Mouse (Mus musculus) heart, embryonic 16.5 days (tissue): Measurements from ENCODE around the gene Wnt10b. TPM values are rescaled to one million over a fixed set of nuclear protein-coding genes. Genes with fewer than 3 reads are reported as not detected.

ENCODE experiments used
- ATAC-seq: fragments of 200-750 bp; cut with Nextera tagmentation; replicated peaks from 2 replicates; pipeline ENCODE4 v1.8.0; 2017; ENCODE audit warnings: moderate number of reproducible peaks; ENCODE audit not compliant: insufficient read depth, low FRiP score; ENCODE audit errors: extremely low read depth
- H3K27ac ChIP-seq: fragments of 300-500 bp; sonication (generic); 2 replicates; pipeline ENCODE4 v1.5.1; 2014; ENCODE audit warnings: mild to moderate bottlenecking, low read length, control low read depth, moderate library complexity
- H3K27me3 ChIP-seq: fragments of 300-500 bp; sonication (generic); 2 replicates; pipeline ENCODE4 v1.6.1; 2014; ENCODE audit warnings: low read length, mixed read lengths; ENCODE audit not compliant: control insufficient read depth, insufficient read depth
- H3K36me3 ChIP-seq: fragments of 300-500 bp; sonication (generic); 2 replicates; pipeline ENCODE4 v1.6.1; 2014; ENCODE audit not compliant: control insufficient read depth, insufficient read depth
- H3K4me1 ChIP-seq: fragments of 300-500 bp; sonication (generic); 2 replicates; pipeline ENCODE4 v1.6.1; 2014; ENCODE audit warnings: low read length, mixed read lengths; ENCODE audit not compliant: control insufficient read depth, insufficient read depth
- H3K4me2 ChIP-seq: fragments of 300-500 bp; sonication (generic); 2 replicates; pipeline ENCODE4 v1.6.1; 2014; ENCODE audit warnings: low read depth, mild to moderate bottlenecking, control low read depth, low read length
- H3K4me3 ChIP-seq: fragments of 300-500 bp; sonication (generic); 2 replicates; pipeline ENCODE4 v1.5.1; 2014; ENCODE audit warnings: mild to moderate bottlenecking, control low read depth, low read length
- H3K9ac ChIP-seq: fragments of 300-500 bp; sonication (generic); 2 replicates; pipeline ENCODE4 v1.6.1; 2014; ENCODE audit warnings: low read length, control low read depth
- H3K9me3 ChIP-seq: fragments of 300-500 bp; sonication (generic); replicated peaks from 2 replicates; pipeline ENCODE4 v1.6.1; 2016; ENCODE audit warnings: low read length; ENCODE audit not compliant: control insufficient read depth
- WGBS: fragments of 180-500 bp; shearing (Covaris S2); extraction: QIAGEN DNeasy Blood & Tissue Kit; methylation state at CpG from one replicate; pipeline ENCODE4 v1.1.7; 2014; 5-methylcytosine and 5-hydroxymethylcytosine counted together
- polyA plus RNA-seq: library from polyadenylated mRNA; unstranded; fragments of >200 nt; fragmentation: Nextera tagmentation; extraction: Ambion mirVana; gene quantifications from 2 replicates; pipeline ENCODE4 v1.2.1, GENCODE M21; 2015

Gene Wnt10b
- polyA plus RNA-seq, 1 experiment from 2014 or later: 0.28 TPM

GRCm38 (mm10) chr15:98799396-98799795, 21.4 kb upstream of the Wnt10b start:
- Histone ChIP-seq H3K9me3 (no peaks in the 10 kb centered on the region), H3K27me3 (peaks cover 95% of the 10 kb centered on the region), H3K4me2 (no peak overlapping the region), H3K27ac (no peak overlapping the region), H3K9ac (no peak overlapping the region), H3K4me1 (peaks cover 24% of the 10 kb centered on the region), H3K36me3 (no peaks in the 10 kb centered on the region), H3K4me3 (no peak overlapping the region)
- no peak for ATAC-seq
- WGBS: 10% methylated on average over 12 of the region's 12 CpGs

- Histone ChIP-seq H3K4me1 (peaks cover 23% of the 10 kb centered on the region), H3K27me3 (peaks cover 96% of the 10 kb centered on the region), H3K4me3 (no peak overlapping the region), H3K9me3 (no peaks in the 10 kb centered on the region), H3K4me2 (no peak overlapping the region), H3K27ac (no peak overlapping the region), H3K36me3 (no peaks in the 10 kb centered on the region), H3K9ac (no peak overlapping the region)
- WGBS: 64% methylated on average over 3 of the region's 3 CpGs
- no peak for ATAC-seq
Measured at GRCm38 (mm10) chr15:98798903-98799302, 21.0 kb upstream of the Wnt10b start.

GRCm38 (mm10) chr15:98797835-98798492, 20.0 kb upstream of the Wnt10b start:
- WGBS: 10% methylated on average over 28 of the region's 28 CpGs
- ATAC-seq: no peak
- Histone ChIP-seq H3K27me3 (peaks cover 96% of the 10 kb centered on the region), H3K4me2 (no peak overlapping the region), H3K4me3 (no peak overlapping the region), H3K36me3 (no peaks in the 10 kb centered on the region), H3K4me1 (peaks cover 18% of the 10 kb centered on the region), H3K9ac (no peak overlapping the region), H3K27ac (no peak overlapping the region), H3K9me3 (no peaks in the 10 kb centered on the region)

- Histone ChIP-seq H3K9ac (no peak overlapping the region), H3K9me3 (no peaks in the 10 kb centered on the region), H3K4me3 (peak overlapping the region; percentile 19; the same call in 1 of the 2 replicates), H3K36me3 (no peaks in the 10 kb centered on the region), H3K4me1 (peaks cover 25% of the 10 kb centered on the region), H3K27ac (no peak overlapping the region), H3K4me2 (peak overlapping the region; percentile 41), H3K27me3 (peaks cover 96% of the 10 kb centered on the region)
- WGBS: 8% methylated on average over 13 of the region's 13 CpGs
- peak; percentile 74 for ATAC-seq
Measured at GRCm38 (mm10) chr15:98796803-98797595, 19.0 kb upstream of the Wnt10b start.

GRCm38 (mm10) chr15:98793141-98793698, 15.3 kb upstream of the Wnt10b start:
- H3K4me2 ChIP-seq: no peak overlapping the region
- peaks cover 42% of the 10 kb centered on the region for H3K4me1 ChIP-seq
- 6% methylated on average over 13 of the region's 13 CpGs for WGBS
- no peaks in the 10 kb centered on the region for H3K36me3 ChIP-seq
- H3K9me3 ChIP-seq: no peaks in the 10 kb centered on the region
- peak overlapping the region; percentile 35 for H3K4me3 ChIP-seq
- no peak overlapping the region for H3K27ac ChIP-seq
- no peak overlapping the region for H3K9ac ChIP-seq
- H3K27me3 ChIP-seq: peaks cover 96% of the 10 kb centered on the region
- no peak for ATAC-seq

GRCm38 (mm10) chr15:98792233-98793020, 14.5 kb upstream of the Wnt10b start:
- 0 out of 2 replicates have a peak overlapping the region, but pooled peaks have one; percentile 4 for H3K9ac ChIP-seq
- no peak for ATAC-seq
- no peak overlapping the region for H3K27ac ChIP-seq
- peaks cover 97% of the 10 kb centered on the region for H3K27me3 ChIP-seq
- no peaks in the 10 kb centered on the region for H3K36me3 ChIP-seq
- no peaks in the 10 kb centered on the region for H3K9me3 ChIP-seq
- peaks cover 37% of the 10 kb centered on the region for H3K4me1 ChIP-seq
- WGBS: 2% methylated on average over 75 of the region's 75 CpGs
- peak overlapping the region; percentile 43 for H3K4me2 ChIP-seq
- H3K4me3 ChIP-seq: peak overlapping the region; percentile 35

GRCm38 (mm10) chr15:98791771-98792170, 13.8 kb upstream of the Wnt10b start:
- Histone ChIP-seq H3K4me2 (peak overlapping the region; percentile 37; the same call in 1 of the 2 replicates), H3K4me3 (peak overlapping the region; percentile 48)
- WGBS: 2% methylated on average over 23 of the region's 23 CpGs

GRCm38 (mm10) chr15:98791221-98791620, 13.3 kb upstream of the Wnt10b start:
- peak overlapping the region; percentile 61 for H3K4me2 ChIP-seq
- no peaks in the 10 kb centered on the region for H3K36me3 ChIP-seq
- peak overlapping the region; percentile 48 for H3K4me3 ChIP-seq
- H3K27ac ChIP-seq: no peak overlapping the region
- H3K9ac ChIP-seq: 0 out of 2 replicates have a peak overlapping the region, but pooled peaks have one; percentile 33
- ATAC-seq: no peak
- H3K4me1 ChIP-seq: peaks cover 27% of the 10 kb centered on the region
- H3K27me3 ChIP-seq: peaks cover 95% of the 10 kb centered on the region
- WGBS: 1% methylated on average over 12 of the region's 12 CpGs
- no peaks in the 10 kb centered on the region for H3K9me3 ChIP-seq

More at GRCm38 (mm10) chr15:98791771-98792170, 13.8 kb upstream of the Wnt10b start:
- Histone ChIP-seq H3K36me3 (no peaks in the 10 kb centered on the region), H3K4me1 (peaks cover 32% of the 10 kb centered on the region), H3K27me3 (peaks cover 96% of the 10 kb centered on the region), H3K9me3 (no peaks in the 10 kb centered on the region), H3K9ac (no peak overlapping the region), H3K27ac (no peak overlapping the region)
- ATAC-seq: no peak
